Mouse (Mus musculus): Measurements from ENCODE around the gene Fcrl5. TPM values are rescaled to one million over a fixed set of nuclear protein-coding genes. Genes with fewer than 3 reads are reported as not detected.

The Fcrl5 gene
- total RNA-seq (2023), result 4.1 TPM

DNA sequence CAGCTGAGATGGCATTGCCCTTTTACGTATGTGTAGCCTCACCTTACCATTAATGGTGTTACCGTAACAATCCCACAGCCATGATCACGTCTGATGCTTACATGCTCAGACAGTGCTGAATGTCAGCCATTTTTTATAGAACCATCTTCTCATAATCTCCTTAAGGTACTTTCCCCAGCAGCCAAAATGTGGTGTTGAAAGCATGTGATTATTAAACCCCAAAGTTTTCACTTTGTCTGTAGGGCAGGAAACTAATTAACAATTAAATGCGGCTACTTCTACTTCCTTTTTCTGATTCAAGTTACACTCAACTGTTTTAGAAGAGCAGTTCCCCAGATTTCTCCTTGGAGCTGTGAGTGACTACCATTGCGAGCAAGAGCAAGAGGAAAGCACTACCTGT is at the start of gene Fcrl5:
Gene Fcrl5, plus strand, starts transcription at position 295 of the 400 bp plus-strand sequence.

DNA sequence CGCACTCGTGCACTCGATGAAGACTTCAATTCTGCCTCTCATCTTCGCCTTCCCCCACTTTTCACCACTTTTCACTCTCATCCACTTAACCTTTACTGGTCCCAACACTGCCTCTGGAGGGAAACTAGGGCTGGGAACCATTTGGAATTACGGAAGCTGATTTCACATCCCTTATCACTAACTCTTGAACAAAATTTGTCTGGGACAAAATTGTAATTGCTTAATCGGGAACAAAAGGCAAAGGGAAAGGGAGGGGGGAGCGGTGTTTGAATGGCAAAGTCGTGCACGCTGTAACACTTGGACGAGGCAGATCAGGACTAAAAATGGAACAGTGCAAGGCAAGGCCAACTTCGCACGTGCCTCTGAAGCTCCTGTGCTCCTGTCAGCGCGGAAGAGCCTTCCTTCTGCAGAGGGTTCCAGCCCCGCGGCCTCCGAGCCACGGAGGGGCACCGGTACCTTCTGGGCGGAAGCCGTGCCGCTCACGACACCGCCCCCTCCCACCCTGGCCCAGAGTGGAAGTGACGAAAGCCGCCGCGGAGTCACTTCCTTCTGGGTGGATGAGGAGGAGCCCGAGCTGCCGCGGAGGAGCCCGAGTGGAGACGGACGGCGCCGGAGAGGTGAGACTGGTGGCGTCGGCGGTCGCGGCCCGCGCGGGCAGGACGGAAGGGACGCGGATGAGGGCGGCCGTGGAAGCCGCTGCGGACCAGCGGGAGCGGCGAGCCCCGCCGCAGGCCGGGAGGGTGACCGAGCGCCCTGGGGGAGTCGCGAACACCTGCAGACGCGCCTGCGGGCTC is 89.7 kb downstream of the Fcrl5 start, which contains the start of gene Etv3:
Gene Etv3, plus strand, starts transcription at position 365 of the 794 bp plus-strand sequence.

Other genes with a start within 250 kb of the Fcrl5 start
- not detected for gene Fcrls, start 172.0 kb upstream of the Fcrl5 start, total RNA-seq (2023)
- gene Cd5l, start 77.9 kb upstream of the Fcrl5 start, total RNA-seq (2023), result 0.49 TPM
- gene Fcrl1, start 59.4 kb upstream of the Fcrl5 start, total RNA-seq (2023), result 22.4 TPM
- gene Etv3, start 89.6 kb downstream of the Fcrl5 start, total RNA-seq (2023), result 74.3 TPM
- 24.3 TPM for gene Arhgef11, start 181.8 kb downstream of the Fcrl5 start, total RNA-seq (2023)